Mouse (Mus musculus): Measurements from ENCODE around the gene Igfbp3. TPM values are rescaled to one million over a fixed set of nuclear protein-coding genes. Genes with fewer than 3 reads are reported as not detected.

The Igfbp3 gene
- polyA plus RNA-seq (2014; fragmentation: Illumina TruSeq; extraction: RNeasy Lipid Tissue Mini Kit (QIAGEN cat#74804)): 72.5 TPM

DNA sequence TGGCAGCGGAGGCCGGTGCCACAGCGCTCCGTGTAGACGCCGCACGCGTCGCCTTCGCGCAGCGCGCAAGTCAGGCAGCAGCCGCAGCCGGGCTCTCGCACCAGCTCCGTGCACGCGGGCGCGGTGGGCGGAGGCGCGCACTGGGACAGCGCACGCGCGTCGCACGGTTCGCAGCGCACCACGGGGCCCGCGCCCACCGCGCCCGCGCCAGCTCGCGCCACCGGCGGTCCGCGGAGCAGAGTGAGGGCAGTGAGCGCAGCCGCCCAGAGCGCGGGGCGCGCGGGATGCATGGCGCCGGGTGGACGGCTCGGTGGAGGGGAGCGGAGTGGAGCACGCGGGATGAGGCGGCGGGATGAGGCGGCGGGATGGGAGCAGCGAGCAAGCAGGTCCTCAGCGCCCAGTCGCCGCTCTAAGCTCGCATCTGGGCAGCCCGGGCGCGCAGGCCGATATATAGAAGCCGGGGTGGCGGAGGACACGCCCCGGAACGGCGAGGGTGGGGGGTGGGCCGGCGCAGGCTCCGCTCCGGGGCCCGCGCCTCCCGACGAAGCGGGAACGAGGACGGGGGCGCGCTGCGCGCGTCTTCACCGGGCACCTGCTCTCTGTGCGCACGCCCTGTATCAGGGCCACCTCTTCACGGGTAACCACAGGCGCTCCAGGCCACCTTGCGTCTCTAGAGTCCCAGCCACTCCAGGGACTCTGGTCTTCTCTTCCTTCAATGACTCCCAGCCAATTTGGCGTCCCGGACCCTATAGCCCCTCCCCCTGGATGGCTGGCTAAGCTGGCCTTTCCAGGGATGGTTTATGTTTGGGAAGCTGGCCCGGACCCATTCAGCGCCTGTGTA lies at the start of gene Igfbp3:
TSS of gene Igfbp3 (minus strand) at position 423 of the 841 bp plus-strand sequence.

DNA sequence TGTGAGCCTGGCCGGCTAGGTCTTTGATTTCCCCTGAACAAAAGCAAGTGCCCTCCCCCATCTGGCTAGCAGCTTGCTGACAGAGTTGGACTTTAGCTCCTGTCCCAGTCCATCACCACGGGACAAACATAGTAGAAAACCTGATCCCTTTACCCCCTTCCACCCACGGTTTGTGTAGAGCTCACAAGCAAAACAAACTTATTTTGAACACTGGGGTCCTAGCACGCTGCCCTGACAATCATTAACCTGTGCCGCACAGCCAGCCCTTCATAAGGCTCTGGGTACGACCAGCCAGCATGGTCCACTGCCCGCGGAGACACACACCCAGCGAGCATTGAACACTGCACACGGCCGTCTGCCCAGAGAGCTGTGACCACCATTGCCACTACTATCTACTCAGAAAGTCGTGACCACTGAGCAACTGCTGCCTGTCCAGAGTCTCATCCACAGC lies 16.2 kb downstream of the Igfbp3 start, which contains the start of gene Igfbp1:
TSS of gene Igfbp1 (plus strand) at position 292 of the 451 bp plus-strand sequence.

DNA sequence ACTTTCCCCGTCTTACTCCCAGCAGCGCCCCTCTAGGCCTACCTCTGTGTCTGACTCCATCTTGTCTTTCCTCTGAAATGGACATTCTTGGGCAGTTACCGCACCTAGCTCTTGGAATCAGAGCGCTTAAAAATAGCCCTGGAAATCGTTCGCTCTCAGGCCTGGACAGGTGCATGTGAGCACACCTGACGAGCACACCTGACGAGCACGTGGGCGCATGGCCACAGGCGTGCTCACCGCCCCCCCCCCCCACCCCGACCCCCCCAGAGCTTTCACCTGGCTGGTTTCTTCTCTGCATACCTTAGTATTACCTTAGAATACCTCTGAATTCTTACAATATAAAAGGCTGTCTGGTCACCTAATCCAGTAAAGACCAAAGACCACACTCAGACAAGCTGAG lies 25.3 kb downstream of the Igfbp3 start, which contains the start of gene Gm11985:
TSS of gene Gm11985 (minus strand) at position 101 of the 400 bp plus-strand sequence.

Other genes with a start within 250 kb of the Igfbp3 start
- 0.26 TPM for gene Adcy1, start 150.4 kb downstream of the Igfbp3 start, polyA plus RNA-seq (2014; fragmentation: Illumina TruSeq; extraction: RNeasy Lipid Tissue Mini Kit (QIAGEN cat#74804))
- 0.83 TPM for gene Gm11985, start 25.4 kb downstream of the Igfbp3 start, polyA plus RNA-seq (2014; fragmentation: Illumina TruSeq; extraction: RNeasy Lipid Tissue Mini Kit (QIAGEN cat#74804))
- gene Igfbp1, start 16.1 kb downstream of the Igfbp3 start, polyA plus RNA-seq (2014; fragmentation: Illumina TruSeq; extraction: RNeasy Lipid Tissue Mini Kit (QIAGEN cat#74804)): 0.51 TPM